Mouse (Mus musculus): Measurements from ENCODE around the gene Gm43518. TPM values are rescaled to one million over a fixed set of nuclear protein-coding genes. Genes with fewer than 3 reads are reported as not detected.

Gm43518 gene
- polyA plus RNA-seq (2014; fragmentation: Illumina TruSeq; extraction: RNeasy Lipid Tissue Mini Kit (QIAGEN cat#74804)), result not detected

GRCm38 (mm10) chr5:123927118-123927517 is at the start of gene Gm43518:
Gene Gm43518, plus strand, starts transcription at chr5:123927418.

DNA sequence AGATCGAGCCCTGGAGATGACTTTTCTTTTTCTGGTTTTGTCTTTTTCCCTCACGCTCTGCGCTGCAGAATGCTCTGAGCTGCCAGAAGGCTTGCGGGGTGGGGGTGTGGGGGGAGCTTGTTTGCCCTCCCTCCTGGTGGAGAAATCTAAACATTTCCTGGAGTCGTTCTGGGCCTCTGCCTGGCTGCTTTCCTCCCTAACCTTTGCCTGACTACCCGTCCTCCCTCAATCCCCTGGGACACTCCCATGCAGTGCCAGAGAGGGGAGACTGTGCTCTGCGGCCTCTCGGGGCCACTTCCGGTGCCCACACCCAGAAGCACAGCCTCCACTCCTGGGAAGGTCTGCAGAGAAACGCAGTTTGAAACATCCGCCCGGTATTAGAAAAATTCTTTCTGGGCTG is 47.3 kb upstream of the Gm43518 start, which contains the start of gene Hcar1:
Gene Hcar1 (minus strand): TSS at position 93 of the 400 bp plus-strand sequence.

DNA sequence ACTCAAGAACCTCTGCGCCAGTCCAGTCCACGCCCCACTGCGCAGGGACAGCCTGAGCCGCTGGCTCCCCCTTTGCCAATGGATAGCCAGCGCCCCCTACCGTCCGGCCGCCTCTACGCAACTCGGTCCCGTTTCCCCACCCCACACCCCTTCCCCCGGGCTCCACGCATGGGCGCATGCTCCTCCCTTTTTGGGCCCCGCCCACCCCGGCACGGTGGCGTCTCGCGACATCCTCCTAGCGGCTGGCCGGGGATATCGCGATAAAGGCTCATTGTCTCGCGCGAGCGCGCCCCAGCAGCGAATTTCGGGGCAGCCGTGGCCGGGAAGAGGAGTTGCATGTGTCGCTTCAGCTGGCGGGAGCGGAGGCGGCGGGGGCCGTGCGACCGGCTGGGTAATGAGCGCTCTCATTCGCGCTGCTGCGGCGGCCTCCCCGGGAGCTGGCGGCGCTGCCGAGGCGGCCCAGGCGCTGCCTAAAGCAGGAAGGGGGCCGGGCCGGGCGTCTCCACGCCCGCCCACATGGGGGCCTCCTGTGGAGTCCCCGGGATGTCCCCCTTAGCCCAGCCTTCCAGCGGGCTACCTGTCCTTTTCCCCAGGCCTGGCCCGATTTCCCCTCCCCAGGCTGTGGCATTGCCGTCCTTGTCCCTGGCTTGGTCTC is 20.1 kb upstream of the Gm43518 start, which contains the start of gene Denr:
Gene Denr (plus strand): TSS at position 200 of the 655 bp plus-strand sequence.

DNA sequence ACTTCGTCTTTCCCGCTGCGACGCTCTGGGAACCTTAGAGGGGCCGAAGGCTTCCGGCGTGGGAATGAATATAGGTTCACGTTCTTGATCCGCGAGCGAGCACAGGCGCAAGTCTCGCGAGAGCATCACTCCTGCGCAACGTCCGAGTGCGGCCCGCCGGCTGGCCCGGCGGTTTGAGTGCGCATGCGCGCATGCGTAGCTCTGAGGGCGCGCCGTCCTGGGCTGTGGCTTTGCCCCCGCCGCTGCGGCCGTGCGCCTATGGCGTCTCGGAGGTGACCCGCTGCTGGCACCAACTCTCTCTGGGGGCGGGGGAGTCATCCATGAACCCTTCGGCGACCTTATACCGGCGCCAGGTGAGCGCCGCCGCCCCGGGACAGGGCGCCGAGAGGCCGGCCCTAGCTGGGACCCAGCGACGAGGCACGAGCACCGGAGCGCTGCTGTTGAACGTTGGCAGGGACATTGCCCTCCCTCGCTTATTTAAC is 3.3 kb downstream of the Gm43518 start, which contains the start of gene Ccdc62:
Gene Ccdc62 (plus strand): TSS at position 172 of the 482 bp plus-strand sequence.

GRCm38 (mm10) chr5:123973299-123974178 is 46.3 kb downstream of the Gm43518 start, which contains the start of gene Hip1r:
Gene Hip1r, plus strand, starts transcription at chr5:123973628.

Other genes with a start within 250 kb of the Gm43518 start
- gene Clip1, start 242.8 kb upstream of the Gm43518 start, polyA plus RNA-seq (2014; fragmentation: Illumina TruSeq; extraction: RNeasy Lipid Tissue Mini Kit (QIAGEN cat#74804)), result 54.6 TPM
- 184 TPM for gene Zcchc8, start 206.3 kb upstream of the Gm43518 start, polyA plus RNA-seq (2014; fragmentation: Illumina TruSeq; extraction: RNeasy Lipid Tissue Mini Kit (QIAGEN cat#74804))
- gene Rsrc2, start 178.0 kb upstream of the Gm43518 start, polyA plus RNA-seq (2014; fragmentation: Illumina TruSeq; extraction: RNeasy Lipid Tissue Mini Kit (QIAGEN cat#74804)), result 314 TPM
- 13.3 TPM for gene Kntc1, start 177.7 kb upstream of the Gm43518 start, polyA plus RNA-seq (2014; fragmentation: Illumina TruSeq; extraction: RNeasy Lipid Tissue Mini Kit (QIAGEN cat#74804))
- gene Hcar2, start 61.9 kb upstream of the Gm43518 start, polyA plus RNA-seq (2014; fragmentation: Illumina TruSeq; extraction: RNeasy Lipid Tissue Mini Kit (QIAGEN cat#74804)), result 0.23 TPM
- 0.97 TPM for gene Hcar1, start 47.4 kb upstream of the Gm43518 start, polyA plus RNA-seq (2014; fragmentation: Illumina TruSeq; extraction: RNeasy Lipid Tissue Mini Kit (QIAGEN cat#74804))
- gene Denr, start 20.2 kb upstream of the Gm43518 start, polyA plus RNA-seq (2014; fragmentation: Illumina TruSeq; extraction: RNeasy Lipid Tissue Mini Kit (QIAGEN cat#74804)), result 351 TPM
- gene Ccdc62, start 3.3 kb downstream of the Gm43518 start, polyA plus RNA-seq (2014; fragmentation: Illumina TruSeq; extraction: RNeasy Lipid Tissue Mini Kit (QIAGEN cat#74804)), result 3.0 TPM
- gene Hip1r, start 46.2 kb downstream of the Gm43518 start, polyA plus RNA-seq (2014; fragmentation: Illumina TruSeq; extraction: RNeasy Lipid Tissue Mini Kit (QIAGEN cat#74804)), result 0.54 TPM
- 6.2 TPM for gene Vps37b, start 104.9 kb downstream of the Gm43518 start, polyA plus RNA-seq (2014; fragmentation: Illumina TruSeq; extraction: RNeasy Lipid Tissue Mini Kit (QIAGEN cat#74804))
- 0.14 TPM for gene Abcb9, start 168.4 kb downstream of the Gm43518 start, polyA plus RNA-seq (2014; fragmentation: Illumina TruSeq; extraction: RNeasy Lipid Tissue Mini Kit (QIAGEN cat#74804))
- gene Ogfod2, start 184.9 kb downstream of the Gm43518 start, polyA plus RNA-seq (2014; fragmentation: Illumina TruSeq; extraction: RNeasy Lipid Tissue Mini Kit (QIAGEN cat#74804)), result 0.74 TPM
- gene Arl6ip4, start 188.7 kb downstream of the Gm43518 start, polyA plus RNA-seq (2014; fragmentation: Illumina TruSeq; extraction: RNeasy Lipid Tissue Mini Kit (QIAGEN cat#74804)), result 3.5 TPM

Data from ovary, adult 10 weeks (tissue).